In genomic region chr17:57232200-57232599, GRCm38 (mm10) we compare ENCODE assay signal across 26 mouse cellular contexts. TPM values are rescaled to one million over a fixed set of nuclear protein-coding genes. Genes with fewer than 3 reads are reported as not detected.
DNase-seq lines count a peak whose midpoint lies in the region; ATAC-seq and TF ChIP-seq lines count a peak whose summit lies in the region.
"Had no signal": no experiment of that assay in that cellular context is flagged by ENCODE, and none has a peak within 500 bp of the region (broad histone marks: within the 10 kb centered on the region; RNA-seq: fewer than 3 reads in every experiment).

No protein-coding gene starts in this region.

- H3K4me2 ChIP-seq in liver, embryonic 11.5 days = peak overlapping the region; percentile 17
- peak overlapping the region; percentile 10; the same call in 1 of the 2 replicates for H3K4me2 ChIP-seq in liver, postnatal 0 days (ENCODE audit: low read depth, low read length)
- H3K4me2 ChIP-seq: hindbrain, embryonic 13.5 days; midbrain, embryonic 11.5 days; neural tube, embryonic 15.5 days had no signal

- no peaks in the 10 kb centered on the region for H3K27me3 ChIP-seq in MEL (ENCODE audit: control insufficient read depth in 1 of 2, insufficient read depth in 2 of 2, low read length in 2 of 2)
- no peaks in the 10 kb centered on the region for H3K27me3 ChIP-seq in liver, embryonic 11.5 days (replicated peaks; ENCODE audit: control insufficient read depth, insufficient read depth, low read length)
- H3K27me3 ChIP-seq in liver, postnatal 0 days (ENCODE audit: insufficient read depth, low read length) = no peaks in the 10 kb centered on the region
- H3K27me3 ChIP-seq in hindbrain, embryonic 10.5 days (ENCODE audit: insufficient read depth, poor library complexity, severe bottlenecking) = no peaks in the 10 kb centered on the region
- H3K27me3 ChIP-seq: hindbrain, embryonic 13.5 days; neural tube, embryonic 15.5 days had no signal

- WGBS in liver, embryonic 11.5 days = 70% methylated on average over 1 of the region's 1 CpGs
- 73% methylated on average over 1 of the region's 1 CpGs for WGBS in liver, postnatal 0 days (ENCODE audit: insufficient replicate concordance)
- 90% methylated on average over 1 of the region's 1 CpGs for WGBS in hindbrain, embryonic 10.5 days

- H3K9ac ChIP-seq in MEL (ENCODE audit: control insufficient read depth, low read depth, low read length, poor library complexity, severe bottlenecking) = no peak overlapping the region
- no peak overlapping the region for H3K9ac ChIP-seq in liver, embryonic 11.5 days (ENCODE audit: low read depth, low read length)
- no peak overlapping the region for H3K9ac ChIP-seq in liver, postnatal 0 days (replicated peaks)
- H3K9ac ChIP-seq: hindbrain, embryonic 13.5 days; neural tube, embryonic 15.5 days had no signal

- no peaks in the 10 kb centered on the region for H3K9me3 ChIP-seq in MEL (replicated peaks; ENCODE audit: insufficient read depth, low read length)
- no peaks in the 10 kb centered on the region for H3K9me3 ChIP-seq in liver, embryonic 11.5 days (ENCODE audit: control insufficient read depth, low read length)
- H3K9me3 ChIP-seq in liver, postnatal 0 days (ENCODE audit: low read length) = no peaks in the 10 kb centered on the region
- H3K9me3 ChIP-seq in hindbrain, embryonic 10.5 days = no peaks in the 10 kb centered on the region
- H3K9me3 ChIP-seq: hindbrain, embryonic 13.5 days; neural tube, embryonic 15.5 days had no signal

- peaks cover 4 to 7% of the 10 kb centered on the region in 2 experiments for H3K4me1 ChIP-seq in MEL (ENCODE audit: control insufficient read depth in 1 of 2, insufficient read depth in 2 of 2, low read length in 2 of 2)
- peaks cover 5% of the 10 kb centered on the region for H3K4me1 ChIP-seq in liver, embryonic 11.5 days (replicated peaks; ENCODE audit: control insufficient read depth, insufficient read depth, low read length)
- peaks cover 35% of the 10 kb centered on the region for H3K4me1 ChIP-seq in liver, postnatal 0 days (ENCODE audit: insufficient read depth)
- H3K4me1 ChIP-seq in hindbrain, embryonic 10.5 days (replicated peaks) = no peaks in the 10 kb centered on the region; the same call in 1 of the 2 replicates
- H3K4me1 ChIP-seq: neural tube, embryonic 15.5 days had no signal

- no peak for TF ChIP-seq RAD21 in MEL (IDR thresholded peaks at IDR 0.05; ENCODE audit: low read depth, low read length)

- no peak for TF ChIP-seq CTCF in MEL (IDR thresholded peaks at IDR 0.05 in 2 of 3, conservative IDR thresholded peaks at IDR 0.05 in 1 of 3; ENCODE audit: control insufficient read depth in 1 of 3, insufficient read depth in 1 of 3, low read depth in 2 of 3, low read length in 3 of 3, poor library complexity in 1 of 3, severe bottlenecking in 1 of 3)
- TF ChIP-seq CTCF in liver, postnatal 0 days (IDR thresholded peaks at IDR 0.05; ENCODE audit: low read depth) = no peak

- ATAC-seq in liver, embryonic 11.5 days (replicated peaks; ENCODE audit: low FRiP score) = no peak
- no peak for ATAC-seq in liver, postnatal 0 days
- ATAC-seq: CD4-positive, CD25-positive, alpha-beta regulatory T cell, adult 4 months; forebrain, embryonic 14.5 days had no signal

- peak; percentile 73 for DNase-seq in heart, adult 11 months
- DNase-seq in heart, adult 9 months (ENCODE audit: low spot score in 2 of 2) = no peak
- no peak for DNase-seq in MEL (ENCODE audit: low read depth, low spot score)
- DNase-seq in liver, embryonic 11.5 days (ENCODE audit: low spot score) = no peak
- no peak for DNase-seq in liver, postnatal 0 days
- DNase-seq in spleen, adult 18-20 months = no peak
- DNase-seq in hindbrain, embryonic 10.5 days (ENCODE audit: low spot score) = no peak
- DNase-seq: adrenal gland, postnatal 36 days; cerebellum, adult 9-10 months; gastrocnemius, postnatal 10 days; kidney, adult 9 months; kidney, postnatal 36 days; layer of hippocampus, postnatal 36 days; thymus, postnatal 36 days had no signal

- TF ChIP-seq EP300 in MEL (IDR thresholded peaks at IDR 0.05; ENCODE audit: low read depth in 1 of 2, low read length in 2 of 2) = no peak
- TF ChIP-seq EP300 in liver, postnatal 0 days (IDR thresholded peaks at IDR 0.05; ENCODE audit: low read depth) = no peak

- TF ChIP-seq POLR2A in MEL (IDR thresholded peaks at IDR 0.05; ENCODE audit: control insufficient read depth in 1 of 2, insufficient read depth in 1 of 2, low read depth in 1 of 2, low read length in 2 of 2, poor library complexity in 1 of 2) = no peak

- H3K4me3 ChIP-seq in MEL (ENCODE audit: control insufficient read depth in 1 of 2, insufficient read depth in 1 of 2, low read depth in 2 of 2, low read length in 2 of 2) = no peak overlapping the region
- no peak overlapping the region for H3K4me3 ChIP-seq in liver, embryonic 11.5 days (ENCODE audit: low read depth, low read length)
- H3K4me3 ChIP-seq in liver, postnatal 0 days (ENCODE audit: low read depth, low read length) = no peak overlapping the region
- no peak overlapping the region for H3K4me3 ChIP-seq in hindbrain, embryonic 10.5 days
- H3K4me3 ChIP-seq: hindbrain, embryonic 13.5 days; neural tube, embryonic 15.5 days had no signal

- H3K79me2 ChIP-seq in MEL (ENCODE audit: control insufficient read depth, insufficient read depth, low read length, poor library complexity) = no peaks in the 10 kb centered on the region

- no peak overlapping the region for H3K27ac ChIP-seq in MEL (ENCODE audit: control insufficient read depth, low read depth, low read length)
- peak overlapping the region; percentile 30 for H3K27ac ChIP-seq in liver, embryonic 11.5 days (ENCODE audit: low read depth, low read length)
- H3K27ac ChIP-seq in liver, postnatal 0 days (ENCODE audit: low read depth) = peak overlapping the region; percentile 95
- H3K27ac ChIP-seq in hindbrain, embryonic 10.5 days = no peak overlapping the region
- H3K27ac ChIP-seq: hindbrain, embryonic 13.5 days had no signal

- peaks cover 0 to 6% of the 10 kb centered on the region in 2 experiments; a peak in 3 of 4 replicates for H3K36me3 ChIP-seq in MEL (ENCODE audit: control insufficient read depth in 1 of 2, insufficient read depth in 2 of 2, low read length in 2 of 2)
- H3K36me3 ChIP-seq in liver, embryonic 11.5 days (ENCODE audit: control insufficient read depth, insufficient read depth, low read length) = peaks cover 25% of the 10 kb centered on the region
- peaks cover 21% of the 10 kb centered on the region for H3K36me3 ChIP-seq in liver, postnatal 0 days (replicated peaks; ENCODE audit: insufficient read depth, low read length)
- peaks cover 30% of the 10 kb centered on the region for H3K36me3 ChIP-seq in hindbrain, embryonic 10.5 days

TF ChIP-seq in MEL, 35 proteins besides CTCF, POLR2A, EP300 and RAD21:
- TF ChIP-seq POLR2AphosphoS5 (IDR thresholded peaks at IDR 0.05; ENCODE audit: borderline replicate concordance, low read depth, low read length) = peak; percentile 88; the same call in 1 of the 2 replicates
- no peak for TF ChIP-seq GABPA (IDR thresholded peaks at IDR 0.05; ENCODE audit: low read depth, low read length)
- no peak for TF ChIP-seq TCF12 (IDR thresholded peaks at IDR 0.05; ENCODE audit: low read depth, low read length)

RNA-seq across cellular contexts. Expression of gene C3, which starts 4.3 kb away (rescaled TPM):
- total RNA-seq in MEL (2012; rRNA removed) = 0.35 and 0.59 TPM in 2 replicates
- polyA plus RNA-seq in MEL (2012; ENCODE audit: insufficient read depth in 1 of 2, insufficient read length in 2 of 2, low read depth in 1 of 2, low replicate concordance in 2 of 2, missing spikeins in 1 of 2) = 1 to 10 TPM in 1 of 2 experiments, not detected in 1; 3.2 TPM
- 71.7 and 82.8 TPM in 2 replicates for polyA plus RNA-seq in liver, embryonic 11.5 days (2014; fragmentation: Nextera tagmentation; extraction: Ambion mirVana)
- polyA plus RNA-seq in liver, postnatal 0 days (2015; fragmentation: Nextera tagmentation; extraction: Ambion mirVana) = 1,136 and 1,364 TPM in 2 replicates
- 0.09 and 0.12 TPM in 2 replicates for polyA plus RNA-seq in hindbrain, embryonic 10.5 days (2016; fragmentation: Nextera tagmentation; extraction: Ambion mirVana)

RNA-seq across cellular contexts. Expression of gene Gpr108, which starts 16.0 kb away (rescaled TPM):
- 21.8 and 22.1 TPM in 2 replicates for total RNA-seq in MEL (2012; rRNA removed)
- 10 to 100 TPM in 1 of 2 experiments, not detected in 1; 35.9 TPM for polyA plus RNA-seq in MEL (2012; ENCODE audit: insufficient read depth in 1 of 2, insufficient read length in 2 of 2, low read depth in 1 of 2, low replicate concordance in 2 of 2, missing spikeins in 1 of 2)
- polyA plus RNA-seq in liver, embryonic 11.5 days (2014; fragmentation: Nextera tagmentation; extraction: Ambion mirVana) = 26.5 and 30.7 TPM in 2 replicates
- 9.0 and 9.2 TPM in 2 replicates for polyA plus RNA-seq in liver, postnatal 0 days (2015; fragmentation: Nextera tagmentation; extraction: Ambion mirVana)
- polyA plus RNA-seq in hindbrain, embryonic 10.5 days (2016; fragmentation: Nextera tagmentation; extraction: Ambion mirVana) = 24.3 and 25.4 TPM in 2 replicates

RNA-seq across cellular contexts. Expression of gene Trip10, which starts 17.1 kb away (rescaled TPM):
- total RNA-seq in MEL (2012; rRNA removed) = 8.9 and 10.9 TPM in 2 replicates
- 10 to 100 TPM in 1 of 2 experiments, not detected in 1; 20.8 TPM for polyA plus RNA-seq in MEL (2012; ENCODE audit: insufficient read depth in 1 of 2, insufficient read length in 2 of 2, low read depth in 1 of 2, low replicate concordance in 2 of 2, missing spikeins in 1 of 2)
- 25.5 and 25.9 TPM in 2 replicates for polyA plus RNA-seq in liver, embryonic 11.5 days (2014; fragmentation: Nextera tagmentation; extraction: Ambion mirVana)
- polyA plus RNA-seq in liver, postnatal 0 days (2015; fragmentation: Nextera tagmentation; extraction: Ambion mirVana) = 9.3 TPM in 2 replicates
- polyA plus RNA-seq in hindbrain, embryonic 10.5 days (2016; fragmentation: Nextera tagmentation; extraction: Ambion mirVana) = 28.1 and 37.9 TPM in 2 replicates

RNA-seq across cellular contexts. Expression of gene Tnfsf14, which starts 38.2 kb away (rescaled TPM):
- not detected in 2 replicates for total RNA-seq in MEL (2012; rRNA removed)
- not detected for polyA plus RNA-seq in MEL (2012; ENCODE audit: insufficient read depth in 1 of 2, insufficient read length in 2 of 2, low read depth in 1 of 2, low replicate concordance in 2 of 2, missing spikeins in 1 of 2)
- polyA plus RNA-seq in liver, embryonic 11.5 days (2014; fragmentation: Nextera tagmentation; extraction: Ambion mirVana) = 0.73 and 1.2 TPM in 2 replicates
- 1.7 and 1.9 TPM in 2 replicates for polyA plus RNA-seq in liver, postnatal 0 days (2015; fragmentation: Nextera tagmentation; extraction: Ambion mirVana)
- polyA plus RNA-seq in hindbrain, embryonic 10.5 days (2016; fragmentation: Nextera tagmentation; extraction: Ambion mirVana) = 0.18 TPM in 1 of 2 replicates, not detected in the other
- total RNA-seq: heart, postnatal 25 days; layer of hippocampus, adult 8-10 months; layer of hippocampus, postnatal 36 days; left cerebral cortex, postnatal 14 days; midbrain, postnatal 0 days had no signal
- polyA plus RNA-seq: forebrain, embryonic 14.5 days; frontal cortex, adult 2 months; heart, embryonic 14.5 days; midbrain, postnatal 0 days; neural tube, embryonic 15.5 days; testis, adult 2 months had no signal

RNA-seq across cellular contexts. Expression of gene Vav1, which starts 46.7 kb away (rescaled TPM):
- 81.8 and 86.7 TPM in 2 replicates for total RNA-seq in MEL (2012; rRNA removed)
- 10 to 100 TPM in 1 of 2 experiments, not detected in 1; 99.6 TPM for polyA plus RNA-seq in MEL (2012; ENCODE audit: insufficient read depth in 1 of 2, insufficient read length in 2 of 2, low read depth in 1 of 2, low replicate concordance in 2 of 2, missing spikeins in 1 of 2)
- polyA plus RNA-seq in liver, embryonic 11.5 days (2014; fragmentation: Nextera tagmentation; extraction: Ambion mirVana) = 18.7 and 20.6 TPM in 2 replicates
- polyA plus RNA-seq in liver, postnatal 0 days (2015; fragmentation: Nextera tagmentation; extraction: Ambion mirVana) = 13.1 and 14.1 TPM in 2 replicates
- 2.0 and 2.2 TPM in 2 replicates for polyA plus RNA-seq in hindbrain, embryonic 10.5 days (2016; fragmentation: Nextera tagmentation; extraction: Ambion mirVana)

Comparison
In these comparisons a context has a peak if more than half of its experiments do, and no peak if none do; other contexts are left out.
1. RNA of gene C3, which starts 4.3 kb away (polyA plus RNA-seq): 1,136 to 1,364 TPM in liver, postnatal 0 days; 71.7 to 82.8 TPM in liver, embryonic 11.5 days, 3.2 TPM in MEL and 0.09 to 0.12 TPM in hindbrain, embryonic 10.5 days; every median in the first group is over 10 times any median in the second.
2. H3K27ac ChIP-seq: peak in liver, embryonic 11.5 days (single experiment) and liver, postnatal 0 days (single experiment); none in MEL (single experiment) and hindbrain, embryonic 10.5 days (single experiment).